Mouse (Mus musculus) layer of hippocampus, adult 2 months (tissue): ENCODE measurements around the gene Prkag2. TPM values are rescaled to one million over a fixed set of nuclear protein-coding genes. Genes with fewer than 3 reads are reported as not detected.

Source experiments
- DNase-seq, 2 experiments: peaks; one replicate each; pipeline ENCODE4 v3.0.0; 2022; ENCODE audit warnings: low spot score in 2 of 2
- H3K27ac ChIP-seq: fragments of 200-600 bp; 2 replicates; pipeline ENCODE4 v1.8.1; 2022
- H3K4me3 ChIP-seq: fragments of 200-600 bp; 2 replicates; pipeline ENCODE4 v1.8.1; 2022; ENCODE audit warnings: mild to moderate bottlenecking
- CTCF ChIP-seq: fragments of 200-600 bp; conservative IDR thresholded peaks from 2 replicates; pipeline ENCODE4 v1.8.1; 2022; ENCODE audit warnings: antibody characterized with exemption, mild to moderate bottlenecking, moderate library complexity
- total RNA-seq, 2 experiments: library from RNA; stranded (reverse); gene quantifications; 2 replicates each; pipeline ENCODE4 v1.2.3; 2021

The Prkag2 gene
- total RNA-seq, 2 experiments from 2014 or later = 177 to 193 TPM

GRCm38 (mm10) chr5:25100157-25100515 lies 306 bp downstream of the Prkag2 start:
- no peak for DNase-seq
- peak overlapping the region; percentile 78 for H3K4me3 ChIP-seq
- peak overlapping the region; percentile 97 for H3K27ac ChIP-seq
- TF ChIP-seq CTCF = no peak

GRCm38 (mm10) chr5:25099367-25100156 lies 880 bp downstream of the Prkag2 start:
- peak; percentile 57 to 61 for DNase-seq
- peak; percentile 52 for TF ChIP-seq CTCF
- H3K27ac ChIP-seq = peak overlapping the region; percentile 97
- peak overlapping the region; percentile 78 for H3K4me3 ChIP-seq

DNA sequence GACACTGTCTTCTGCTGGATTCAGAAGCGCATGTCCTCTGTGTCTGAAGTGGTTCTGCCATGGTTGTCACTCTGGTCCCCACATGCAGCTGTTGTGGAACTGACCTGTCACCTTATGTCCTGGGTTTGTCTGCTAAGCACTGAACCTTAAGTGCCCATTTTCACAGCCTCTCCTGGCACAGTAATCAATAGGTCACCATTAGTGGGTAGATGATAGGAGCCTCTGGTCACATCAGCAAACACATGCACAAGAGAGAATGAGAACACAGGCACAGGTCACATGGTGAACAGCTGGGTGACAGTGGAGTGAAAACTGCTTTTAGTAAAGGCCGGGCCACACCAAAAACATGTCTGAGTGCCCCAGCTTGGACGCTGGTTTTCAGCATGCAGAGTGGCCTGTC lies 2.6 kb downstream of the Prkag2 start:
- no peak for DNase-seq
- H3K27ac ChIP-seq = peak overlapping the region; percentile 97
- H3K4me3 ChIP-seq = peak overlapping the region; percentile 78
- TF ChIP-seq CTCF = no peak

GRCm38 (mm10) chr5:25096431-25096830 lies 4.0 kb downstream of the Prkag2 start:
- Histone ChIP-seq H3K27ac (peak overlapping the region; percentile 97), H3K4me3 (peak overlapping the region; percentile 78; the same call in 1 of the 2 replicates)
- no peak for TF ChIP-seq CTCF
- no peak for DNase-seq

- Histone ChIP-seq H3K4me3 (no peak overlapping the region), H3K27ac (peak overlapping the region; percentile 75)
- no peak for DNase-seq
- TF ChIP-seq CTCF = no peak
Observed at GRCm38 (mm10) chr5:25092630-25093245, 7.7 kb downstream of the Prkag2 start.

- peak in 1 of 2 experiments; percentile 72 for DNase-seq
Observed at GRCm38 (mm10) chr5:25089258-25089972, 11.0 kb downstream of the Prkag2 start.

GRCm38 (mm10) chr5:25088633-25089032 lies 11.8 kb downstream of the Prkag2 start:
- H3K4me3 ChIP-seq = no peak overlapping the region
- peak overlapping the region; percentile 89 for H3K27ac ChIP-seq
- DNase-seq = no peak
- TF ChIP-seq CTCF = no peak

More at GRCm38 (mm10) chr5:25089258-25089972, 11.0 kb downstream of the Prkag2 start:
- peak overlapping the region; percentile 89 for H3K27ac ChIP-seq
- no peak for TF ChIP-seq CTCF
- no peak overlapping the region for H3K4me3 ChIP-seq

- peak overlapping the region; percentile 89 for H3K27ac ChIP-seq
- no peak for TF ChIP-seq CTCF
- DNase-seq = no peak
- H3K4me3 ChIP-seq = no peak overlapping the region
Observed at GRCm38 (mm10) chr5:25088111-25088510, 12.3 kb downstream of the Prkag2 start.

- Histone ChIP-seq H3K4me3 (no peak overlapping the region), H3K27ac (peak overlapping the region; percentile 89)
- no peak for TF ChIP-seq CTCF
- peak in 1 of 2 experiments; percentile 38 for DNase-seq
Observed at GRCm38 (mm10) chr5:25087064-25087463, 13.4 kb downstream of the Prkag2 start.

GRCm38 (mm10) chr5:25086234-25086633 lies 14.2 kb downstream of the Prkag2 start:
- DNase-seq = peak; percentile 44 to 50
- Histone ChIP-seq H3K4me3 (no peak overlapping the region), H3K27ac (peak overlapping the region; percentile 89)
- no peak for TF ChIP-seq CTCF

DNA sequence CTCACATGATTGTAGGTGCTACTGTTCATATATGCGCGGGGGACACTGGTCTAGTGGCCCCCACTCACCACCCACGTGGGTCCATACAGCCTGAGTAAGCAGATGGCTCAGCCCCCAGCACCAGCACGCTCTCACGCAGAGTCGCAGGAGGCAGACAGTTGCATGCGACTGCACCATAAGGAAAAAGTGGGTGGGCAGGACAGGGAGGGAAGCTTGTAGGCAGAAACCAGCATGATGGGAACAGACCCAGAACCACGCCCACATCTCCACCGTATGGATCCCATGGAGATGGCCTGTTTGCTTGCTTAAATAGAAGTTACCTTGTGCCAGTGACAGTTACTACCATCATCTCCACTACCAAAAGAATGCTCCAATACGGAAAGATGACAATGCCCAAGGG lies 15.3 kb downstream of the Prkag2 start:
- peak; percentile 77 to 92 for DNase-seq
- Histone ChIP-seq H3K4me3 (no peak overlapping the region), H3K27ac (peak overlapping the region; percentile 89)
- TF ChIP-seq CTCF = no peak

DNA sequence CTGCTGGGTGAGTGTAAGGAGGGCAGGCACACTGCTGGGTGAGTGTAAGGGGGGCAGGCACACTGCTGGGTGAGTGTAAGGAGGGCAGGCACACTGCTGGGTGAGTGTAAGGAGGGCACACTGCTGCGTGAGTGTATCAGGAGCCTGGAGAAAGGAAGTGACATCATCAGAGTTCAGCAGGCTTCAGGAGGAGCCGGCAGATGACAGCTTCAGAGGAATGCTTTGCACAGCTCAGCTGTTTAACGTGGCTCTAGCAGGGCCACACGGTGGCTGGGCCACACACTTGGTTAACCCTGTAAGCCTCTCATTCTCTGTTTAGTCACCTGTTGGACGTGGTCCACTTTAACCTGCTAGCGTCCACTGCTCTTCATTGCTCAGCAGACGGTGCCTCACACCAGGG lies 16.6 kb downstream of the Prkag2 start:
- DNase-seq = no peak

DNA sequence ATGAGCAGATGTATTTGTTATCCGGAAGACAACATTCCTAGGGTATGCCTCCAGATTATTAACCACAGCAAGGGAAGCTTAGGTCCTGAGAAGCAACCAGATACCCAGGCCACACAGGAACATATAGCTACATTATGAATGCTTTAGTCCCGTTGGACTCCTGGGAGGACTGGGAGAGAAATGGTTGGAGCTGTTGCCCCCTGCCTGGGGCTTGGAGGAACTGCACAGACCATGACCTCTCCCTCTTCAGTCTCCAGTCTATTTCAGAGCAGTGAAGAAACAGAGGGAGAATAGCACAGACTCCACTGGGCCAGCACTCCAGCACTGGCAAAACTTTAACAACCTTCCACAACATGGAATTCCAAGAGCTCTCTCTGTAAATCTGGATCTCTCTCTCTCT lies 17.9 kb downstream of the Prkag2 start:
- TF ChIP-seq CTCF = peak; percentile 83
- Histone ChIP-seq H3K27ac (peak overlapping the region; percentile 91), H3K4me3 (no peak overlapping the region)
- no peak for DNase-seq

More for the DNA sequence above, 16.6 kb downstream of the Prkag2 start:
- Histone ChIP-seq H3K4me3 (no peak overlapping the region), H3K27ac (peak overlapping the region; percentile 89)
- no peak for TF ChIP-seq CTCF
